Mouse (Mus musculus) lung, postnatal 36 days (tissue): ENCODE measurements at regions not wholly inside any gene's neighbourhood (a gene's known extent, or its start where the extent isn't known, plus 50 kb on each side); places are given as distances from the start of the nearest gene placed in this dataset.

ENCODE experiments used
- DNase-seq: peaks from one replicate; pipeline ENCODE4 v3.0.0; 2022; ENCODE audit warnings: mixed read lengths

DNA sequence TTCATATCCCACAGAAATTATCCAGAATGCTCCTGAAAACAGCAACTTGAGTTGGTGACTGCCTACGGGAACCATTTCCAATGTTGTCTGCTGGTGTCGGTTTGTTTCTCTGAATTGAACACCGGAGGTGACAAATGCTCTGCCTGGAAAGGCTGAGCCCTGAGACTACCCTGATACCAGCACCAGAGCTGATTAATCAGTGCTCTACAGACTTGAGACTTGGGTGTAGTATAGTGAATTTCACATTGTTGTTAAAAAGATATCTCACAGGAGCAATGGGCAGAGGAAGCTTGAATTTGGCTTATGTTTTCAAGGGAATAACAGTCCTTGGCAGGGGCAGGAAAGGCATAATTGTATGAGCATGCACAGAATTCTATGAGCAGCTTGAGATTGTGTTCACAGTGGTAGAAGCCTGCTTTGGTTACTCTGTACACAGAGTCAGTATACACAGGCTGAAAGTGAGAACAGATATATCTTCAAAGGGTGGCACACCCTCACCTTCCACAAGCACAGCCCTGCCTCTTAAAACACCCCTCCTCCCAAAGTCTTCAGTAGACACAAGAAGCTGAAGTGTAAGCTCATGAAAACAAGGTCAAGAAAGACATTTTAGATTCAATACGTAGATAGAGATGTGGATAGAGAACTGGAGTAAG is 447.1 kb downstream of the Meis1 start:
- DNase-seq, result no peak

DNA sequence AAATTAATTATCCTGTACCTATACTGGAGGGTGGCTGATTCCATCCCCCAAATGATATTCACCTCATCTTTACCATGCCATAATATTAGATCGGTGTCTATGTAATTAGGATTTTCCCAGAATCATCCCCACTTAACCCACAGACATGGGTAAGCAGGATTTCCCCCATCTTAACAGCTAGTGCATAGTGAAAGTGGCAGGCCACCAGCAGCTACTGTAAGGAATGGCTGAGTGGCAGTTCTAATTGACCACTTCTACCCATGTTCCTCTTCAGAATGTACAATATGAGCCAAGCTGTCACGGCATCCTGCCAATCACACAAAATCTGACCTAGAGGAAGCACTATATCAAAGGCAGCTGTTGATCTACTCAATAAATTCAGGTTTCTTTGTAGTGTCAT is 455.8 kb downstream of the Meis1 start:
- DNase-seq, result no peak

DNA sequence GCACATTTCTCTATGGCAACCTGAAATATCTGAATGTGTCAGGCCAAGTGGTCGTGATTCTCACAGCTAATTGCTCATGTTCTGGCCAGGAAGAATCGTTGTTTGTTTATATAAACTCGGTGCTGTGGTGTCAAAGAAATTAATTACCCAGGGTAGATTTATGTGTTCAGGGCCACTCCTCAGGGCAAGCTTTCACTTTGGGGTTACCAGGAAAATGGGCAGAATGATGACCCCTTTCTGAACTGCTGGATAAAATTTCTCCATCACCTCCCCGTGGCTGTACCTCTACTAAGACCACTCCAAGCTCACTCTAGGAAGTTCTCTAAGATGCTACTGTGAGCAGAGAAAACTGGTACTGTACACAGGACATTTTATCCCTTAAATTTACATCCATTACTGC is 460.1 kb downstream of the Meis1 start:
- no peak for DNase-seq

GRCm38 (mm10) chr11:18535592-18535857 is 483.3 kb downstream of the Meis1 start:
- DNase-seq, result peak; percentile 37

GRCm38 (mm10) chr11:18534807-18535591 is 483.8 kb downstream of the Meis1 start:
- DNase-seq, result peak; percentile 1

DNA sequence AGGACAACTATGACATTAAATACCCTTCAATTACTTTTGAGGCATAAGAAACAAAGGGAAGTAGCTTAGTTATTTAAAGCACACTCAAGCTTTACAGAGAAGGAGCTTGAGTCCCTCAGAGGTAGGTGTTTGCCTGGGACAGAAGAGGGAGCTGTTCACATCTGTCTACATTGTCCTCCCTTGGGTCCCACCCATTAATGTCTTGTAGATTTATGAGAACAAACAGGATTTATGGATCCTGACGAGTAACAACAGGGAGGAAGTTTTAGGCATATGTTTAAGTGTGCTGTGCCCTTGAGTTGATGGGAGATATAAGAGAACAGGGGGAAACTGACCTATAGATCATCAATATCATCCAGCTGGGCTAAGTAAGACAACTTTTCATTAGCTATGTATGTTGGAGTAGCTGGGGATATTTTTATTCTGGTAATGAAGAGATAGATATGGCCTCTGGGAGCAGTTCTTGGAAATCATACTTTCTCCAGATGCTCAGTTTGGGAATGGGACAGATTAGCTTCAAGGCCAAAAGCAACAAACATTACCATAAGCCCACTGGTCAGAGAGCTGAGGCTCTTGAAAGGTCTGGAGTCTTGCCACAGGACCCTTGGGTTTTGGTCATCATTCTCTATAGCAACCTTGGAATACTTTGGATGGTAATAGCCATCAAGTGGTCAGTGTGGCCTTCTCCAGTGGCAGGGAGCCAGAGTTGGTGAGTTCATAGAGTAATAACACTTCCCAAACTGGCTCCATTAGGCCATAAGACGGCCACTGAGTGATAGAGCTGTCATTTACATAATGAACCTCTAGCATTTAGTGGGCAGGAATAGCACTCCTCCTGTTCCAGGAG is 487.3 kb downstream of the Meis1 start:
- no peak for DNase-seq

DNA sequence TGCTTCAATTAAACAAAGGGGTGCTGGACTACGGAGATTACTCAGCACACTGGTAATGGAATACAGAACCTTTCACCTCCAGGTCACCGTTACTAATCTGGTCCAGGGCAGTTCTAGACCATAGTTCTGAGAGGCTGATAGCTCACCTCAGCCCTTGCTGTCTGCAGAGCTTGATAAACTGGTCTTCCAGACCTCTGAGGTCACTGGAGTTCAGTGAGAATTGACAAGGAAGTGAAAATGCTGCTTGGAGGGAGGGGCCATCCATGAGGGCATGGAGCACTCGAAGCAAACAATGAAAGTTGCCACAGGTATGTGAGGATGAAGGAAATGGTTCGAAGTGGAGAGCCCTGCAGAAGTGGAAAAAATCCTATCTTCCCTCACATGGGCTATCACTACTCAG is 490.2 kb downstream of the Meis1 start:
- peak; percentile 16 for DNase-seq

- no peak for DNase-seq
These were observed 523.6 kb downstream of the Meis1 start for GRCm38 (mm10) chr11:18495108-18495757.

DNA sequence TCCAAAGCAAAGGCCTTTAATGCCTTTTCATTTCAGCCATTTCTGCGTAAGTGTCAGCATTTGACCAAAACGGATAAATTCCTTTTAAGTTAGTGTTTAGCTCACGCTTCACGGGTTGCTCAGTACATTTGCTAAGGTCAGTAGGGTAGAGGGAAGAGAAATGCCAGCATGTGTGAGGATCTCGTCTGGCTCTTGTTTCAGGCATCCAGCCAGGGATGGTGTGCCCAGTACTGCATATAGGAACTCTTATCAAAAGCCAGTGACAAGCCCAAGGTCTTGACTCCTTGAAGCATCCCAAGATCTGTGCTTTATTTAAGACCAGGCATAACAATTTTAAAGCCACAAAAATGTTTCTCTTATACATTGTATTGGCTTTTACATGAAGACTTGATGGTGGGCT is 524.8 kb downstream of the Meis1 start:
- no peak for DNase-seq

DNA sequence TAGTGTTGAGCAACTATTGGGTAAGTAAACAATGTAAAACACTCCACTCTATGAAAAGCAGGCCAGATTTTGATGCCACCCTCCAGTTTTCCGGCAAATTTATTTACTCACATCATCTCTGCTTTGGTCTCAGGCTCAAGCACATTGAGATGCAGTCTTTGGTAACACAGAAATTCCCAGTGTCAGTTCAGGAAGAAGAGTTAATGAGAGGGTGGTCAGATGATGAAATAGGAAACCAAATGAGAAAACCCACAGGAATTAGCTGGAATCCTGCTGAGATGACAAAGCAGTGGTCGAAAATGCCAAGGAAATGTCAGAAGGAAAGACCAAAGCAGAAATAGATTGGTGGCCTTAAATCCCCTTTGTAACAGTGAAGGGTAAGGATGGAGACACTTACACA is 525.7 kb downstream of the Meis1 start:
- DNase-seq, result peak; percentile 18

DNA sequence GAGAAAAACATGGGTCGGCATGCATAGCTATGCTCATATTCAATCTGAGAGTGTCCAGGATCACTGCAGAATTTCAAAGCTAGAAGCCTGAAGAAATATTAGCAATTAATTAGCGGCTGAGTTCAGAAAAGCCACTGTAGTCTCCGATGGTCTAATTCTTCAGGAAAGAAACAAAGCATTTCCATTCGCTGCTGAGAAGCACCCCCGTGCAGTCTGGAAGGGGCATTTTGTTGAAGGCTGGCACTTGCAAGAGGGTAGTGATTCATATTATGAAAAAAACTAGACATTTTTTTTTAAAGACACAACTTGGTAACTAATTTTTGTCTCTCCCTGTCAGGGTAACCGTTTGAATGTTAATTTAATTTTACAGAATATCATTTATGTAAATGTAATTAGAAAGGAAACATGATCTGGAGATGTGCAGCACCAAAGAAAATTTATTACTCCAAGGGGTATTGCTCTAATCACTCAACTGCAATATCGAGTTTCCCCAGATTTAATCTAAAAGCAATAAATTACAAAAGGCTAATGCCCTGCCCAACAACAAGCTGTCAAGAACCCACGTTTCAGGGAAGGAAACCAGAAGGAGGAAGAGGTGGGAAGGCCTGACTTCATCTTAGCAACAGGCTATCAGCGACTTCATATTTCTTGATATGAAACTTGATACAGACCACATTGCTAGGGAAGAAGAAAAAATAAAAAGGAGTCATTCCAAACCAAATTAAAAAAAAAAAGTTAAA is 529.1 kb downstream of the Meis1 start:
- DNase-seq, result no peak

DNA sequence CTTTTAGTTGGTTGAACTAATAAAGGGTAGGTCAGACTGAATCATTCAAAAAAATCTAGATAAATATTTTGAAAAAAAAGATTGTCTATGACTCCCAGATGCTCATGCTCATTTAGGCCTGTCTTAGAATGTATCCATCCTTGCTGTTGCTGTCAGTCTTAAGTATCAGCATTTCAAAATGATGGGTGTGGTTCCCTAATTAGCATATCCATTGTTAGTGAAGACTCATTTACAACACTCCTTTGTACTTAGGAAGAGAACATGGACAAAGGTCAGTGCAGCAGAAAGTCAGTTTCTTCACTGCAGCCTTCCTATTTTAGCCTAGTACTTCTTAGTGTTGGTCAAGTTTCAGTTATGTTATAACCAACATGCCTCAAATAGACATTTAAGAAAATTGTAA is 525.2 kb upstream of the Etaa1 start:
- no peak for DNase-seq

- no peak for DNase-seq
These were observed 497.6 kb upstream of the Etaa1 start for GRCm38 (mm10) chr11:18451271-18451670.

- no peak for DNase-seq
These were observed 495.2 kb upstream of the Etaa1 start for GRCm38 (mm10) chr11:18448879-18449278.

DNA sequence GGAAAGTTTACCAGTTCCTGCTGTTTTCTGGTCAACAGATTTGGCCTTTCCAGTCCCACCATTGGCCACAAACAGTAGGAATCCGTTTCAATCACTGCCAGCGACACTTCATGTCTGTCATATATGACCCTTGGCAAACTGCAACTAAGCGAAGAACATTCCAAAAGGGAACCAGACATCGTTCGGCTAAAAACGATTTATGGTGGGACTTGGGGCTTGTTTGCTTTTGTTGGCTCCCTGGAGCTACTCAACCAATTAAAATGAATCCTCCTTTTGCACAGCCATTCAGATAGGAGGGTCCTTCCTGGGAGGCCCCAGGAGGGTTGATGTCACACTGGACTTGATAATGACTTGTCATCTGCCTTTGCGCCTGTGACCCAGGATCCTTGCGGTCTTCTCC is 490.9 kb upstream of the Etaa1 start:
- peak; percentile 21 for DNase-seq

DNA sequence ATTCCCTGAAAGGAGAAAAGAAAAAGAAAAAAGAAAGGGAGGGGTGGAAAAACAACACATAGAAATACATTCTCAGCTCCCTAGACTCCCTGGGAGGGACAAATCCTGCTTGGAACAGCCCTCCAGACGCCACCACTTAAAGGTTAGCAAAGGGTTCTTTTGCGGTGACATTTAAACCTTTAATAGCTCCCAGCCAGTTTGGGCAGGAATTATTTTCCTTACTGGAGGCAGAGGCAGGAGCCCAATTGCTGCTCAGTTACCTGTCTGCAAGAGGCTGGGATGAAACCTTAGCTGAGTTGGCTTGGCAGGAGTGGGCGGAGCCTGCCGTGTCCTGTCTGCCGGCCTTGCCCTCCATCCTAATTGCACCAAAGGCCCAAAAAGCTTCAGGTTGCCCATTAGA is 490.4 kb upstream of the Etaa1 start:
- no peak for DNase-seq

DNA sequence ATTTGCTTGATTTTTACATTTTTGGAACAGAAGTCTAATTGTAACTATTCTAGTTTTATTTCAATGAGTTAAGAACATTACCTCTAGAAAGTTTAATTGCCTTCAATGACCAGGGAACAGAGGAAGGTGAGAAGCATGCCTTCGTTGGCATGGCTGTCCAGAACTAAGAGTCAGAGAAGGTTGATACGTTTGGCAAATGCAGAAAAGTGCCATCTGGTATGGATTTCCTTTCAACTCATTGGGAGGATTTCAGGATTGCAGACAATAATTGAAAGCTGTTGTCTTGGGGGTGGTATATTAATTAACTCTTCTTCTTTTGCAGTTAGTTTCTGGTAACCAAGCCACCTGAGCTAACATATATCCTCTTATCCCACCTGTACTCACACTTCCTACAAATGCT is 489.5 kb upstream of the Etaa1 start:
- DNase-seq, result no peak

GRCm38 (mm10) chr11:18437834-18438611 is 484.3 kb upstream of the Etaa1 start:
- no peak for DNase-seq

- DNase-seq, result no peak
These were observed 467.4 kb upstream of the Etaa1 start for GRCm38 (mm10) chr11:18421076-18421475.

GRCm38 (mm10) chr11:18413769-18414168 is 460.1 kb upstream of the Etaa1 start:
- DNase-seq, result no peak

- peak; percentile 44 for DNase-seq
These were observed 454.5 kb upstream of the Etaa1 start for GRCm38 (mm10) chr11:18408071-18408752.
